ENCODE assay signal across 23 mouse cellular contexts in genomic region chr15:63067126-63067525, GRCm38 (mm10).
A peak's percentile ranks its signal among the peaks of the same experiment; 100 is the strongest.
DNase-seq lines count a peak whose midpoint lies in the region; ATAC-seq and TF ChIP-seq lines count a peak whose summit lies in the region.
"Had no signal": no experiment of that assay in that cellular context is flagged by ENCODE, and none has a peak within 500 bp of the region (broad histone marks: within the 10 kb centered on the region; RNA-seq: fewer than 3 reads in every experiment).

No protein-coding gene starts in this region.

- ATAC-seq in heart, embryonic 16.5 days (replicated peaks; ENCODE audit: extremely low read depth, insufficient read depth, low FRiP score): no peak
- no peak for ATAC-seq in megakaryocyte, adult 5-6 weeks (ENCODE audit: poor library complexity, severe bottlenecking)
- ATAC-seq in forebrain, embryonic 15.5 days (replicated peaks): no peak
- ATAC-seq: forebrain, embryonic 13.5 days; inflammation-experienced regulatory T-cells, adult 6 months had no signal

- no peak for DNase-seq in gastrocnemius, adult 2 months
- DNase-seq in gastrocnemius, adult 8-10 months (ENCODE audit: low spot score in 2 of 2): no peak
- DNase-seq in heart, adult 11 months: no peak
- peak; percentile 65 for DNase-seq in lung, postnatal 25 days (ENCODE audit: low spot score)
- DNase-seq: adrenal gland, postnatal 25 days; cerebellum, adult 18-20 months; cerebellum, postnatal 10 days; kidney, adult 11 months; kidney, postnatal 25 days; midbrain, embryonic 14.5 days; right cerebral cortex, postnatal 14 days had no signal

- intact Hi-C loops in gastrocnemius, adult 2 months (cut with DNase I): no loop called here

- H3K9me3 ChIP-seq in heart, embryonic 16.5 days (replicated peaks; ENCODE audit: control insufficient read depth, low read length): no peaks in the 10 kb centered on the region
- no peaks in the 10 kb centered on the region for H3K9me3 ChIP-seq in forebrain, embryonic 15.5 days
- H3K9me3 ChIP-seq: forebrain, embryonic 13.5 days; hindbrain, embryonic 10.5 days; hindbrain, embryonic 15.5 days; kidney, embryonic 15.5 days; limb, embryonic 12.5 days; liver, embryonic 15.5 days; stomach, embryonic 15.5 days had no signal

- no peak for TF ChIP-seq POLR2A in embryonic fibroblast, embryonic 13.5 days (IDR thresholded peaks at IDR 0.05; ENCODE audit: low read depth, low read length)

- no peak overlapping the region for H3K4me3 ChIP-seq in gastrocnemius, adult 2 months
- H3K4me3 ChIP-seq in heart, embryonic 16.5 days (ENCODE audit: low read length): no peak overlapping the region
- no peak overlapping the region for H3K4me3 ChIP-seq in embryonic fibroblast, embryonic 13.5 days (ENCODE audit: insufficient read depth, low read length)
- no peak overlapping the region for H3K4me3 ChIP-seq in forebrain, embryonic 15.5 days
- H3K4me3 ChIP-seq: forebrain, embryonic 13.5 days; hindbrain, embryonic 10.5 days; hindbrain, embryonic 15.5 days; kidney, embryonic 15.5 days; limb, embryonic 12.5 days; liver, embryonic 15.5 days; stomach, embryonic 15.5 days had no signal

- H3K36me3 ChIP-seq in heart, embryonic 16.5 days (ENCODE audit: control insufficient read depth, insufficient read depth): no peaks in the 10 kb centered on the region
- no peaks in the 10 kb centered on the region for H3K36me3 ChIP-seq in forebrain, embryonic 15.5 days
- H3K36me3 ChIP-seq: hindbrain, embryonic 10.5 days; hindbrain, embryonic 15.5 days; kidney, embryonic 15.5 days; limb, embryonic 12.5 days; liver, embryonic 15.5 days; stomach, embryonic 15.5 days had no signal

- peak overlapping the region; percentile 71; the same call in 1 of the 2 replicates for H3K27ac ChIP-seq in gastrocnemius, adult 2 months
- peak overlapping the region; percentile 70 for H3K27ac ChIP-seq in heart, embryonic 16.5 days (ENCODE audit: low read length)
- peak overlapping the region; percentile 29; the same call in 1 of the 2 replicates for H3K27ac ChIP-seq in embryonic fibroblast, embryonic 13.5 days (ENCODE audit: insufficient read depth, low read length)
- H3K27ac ChIP-seq in forebrain, embryonic 15.5 days (replicated peaks): no peak overlapping the region
- H3K27ac ChIP-seq: forebrain, embryonic 13.5 days; hindbrain, embryonic 10.5 days; hindbrain, embryonic 15.5 days; kidney, embryonic 15.5 days; limb, embryonic 12.5 days; liver, embryonic 15.5 days; stomach, embryonic 15.5 days had no signal

- no peak for TF ChIP-seq CTCF in gastrocnemius, adult 2 months (IDR thresholded peaks at IDR 0.05)
- TF ChIP-seq CTCF in embryonic fibroblast, embryonic 13.5 days (IDR thresholded peaks at IDR 0.05; ENCODE audit: borderline replicate concordance, insufficient read depth, low read length): no peak

- peaks cover 9% of the 10 kb centered on the region for H3K4me1 ChIP-seq in heart, embryonic 16.5 days (ENCODE audit: control insufficient read depth, insufficient read depth, low read length)
- H3K4me1 ChIP-seq in embryonic fibroblast, embryonic 13.5 days (ENCODE audit: control insufficient read depth, insufficient read depth, low read length): peaks cover 7% of the 10 kb centered on the region
- H3K4me1 ChIP-seq in forebrain, embryonic 15.5 days: no peaks in the 10 kb centered on the region
- H3K4me1 ChIP-seq: forebrain, embryonic 13.5 days; hindbrain, embryonic 10.5 days; hindbrain, embryonic 15.5 days; kidney, embryonic 15.5 days; limb, embryonic 12.5 days; liver, embryonic 15.5 days; stomach, embryonic 15.5 days had no signal

- WGBS in heart, embryonic 16.5 days: 55% methylated on average over 3 of the region's 3 CpGs
- WGBS in forebrain, embryonic 15.5 days: 87% methylated on average over 3 of the region's 3 CpGs

- H3K4me2 ChIP-seq in heart, embryonic 16.5 days (ENCODE audit: low read depth, low read length): no peak overlapping the region
- H3K4me2 ChIP-seq in forebrain, embryonic 15.5 days (replicated peaks): no peak overlapping the region
- H3K4me2 ChIP-seq: forebrain, embryonic 13.5 days; hindbrain, embryonic 15.5 days; kidney, embryonic 15.5 days; limb, embryonic 12.5 days; liver, embryonic 15.5 days; stomach, embryonic 15.5 days had no signal

- H3K9ac ChIP-seq in heart, embryonic 16.5 days (ENCODE audit: low read length): no peak overlapping the region
- H3K9ac ChIP-seq in forebrain, embryonic 15.5 days (replicated peaks): no peak overlapping the region
- H3K9ac ChIP-seq: forebrain, embryonic 13.5 days; hindbrain, embryonic 15.5 days; kidney, embryonic 15.5 days; limb, embryonic 12.5 days; liver, embryonic 15.5 days; stomach, embryonic 15.5 days had no signal

- no peaks in the 10 kb centered on the region for H3K27me3 ChIP-seq in heart, embryonic 16.5 days (ENCODE audit: control insufficient read depth, insufficient read depth, low read length)
- H3K27me3 ChIP-seq in forebrain, embryonic 15.5 days: no peaks in the 10 kb centered on the region
- H3K27me3 ChIP-seq: forebrain, embryonic 13.5 days; hindbrain, embryonic 15.5 days; kidney, embryonic 15.5 days; limb, embryonic 12.5 days; liver, embryonic 15.5 days; stomach, embryonic 15.5 days had no signal
